Mouse (Mus musculus) kidney, adult 9 months (tissue): ENCODE results near the gene Timm22.

ENCODE experiments used
- DNase-seq: peaks from one replicate; pipeline ENCODE4 v3.0.0; 2022

The Timm22 gene

GRCm38 (mm10) chr11:76392532-76392931 lies 14.2 kb upstream of the Timm22 start:
- DNase-seq: no peak

- no peak for DNase-seq
These were observed 13.8 kb upstream of the Timm22 start for GRCm38 (mm10) chr11:76392996-76393395.

- DNase-seq: peak; percentile 24
These were observed 9.0 kb upstream of the Timm22 start for GRCm38 (mm10) chr11:76397650-76398311.

- no peak for DNase-seq
These were observed 8.4 kb upstream of the Timm22 start for GRCm38 (mm10) chr11:76398312-76398797.

- peak; percentile 93 for DNase-seq
These were observed 7.8 kb upstream of the Timm22 start, which contains the start of gene Nxn for GRCm38 (mm10) chr11:76398798-76399586. TSS of gene Nxn (minus strand) at chr11:76399140.

- peak; percentile 77 for DNase-seq
These were observed 7.0 kb upstream of the Timm22 start for GRCm38 (mm10) chr11:76399587-76400330.

- DNase-seq: no peak
These were observed 5.4 kb upstream of the Timm22 start for GRCm38 (mm10) chr11:76401398-76401797.

GRCm38 (mm10) chr11:76405113-76405512 lies 1.6 kb upstream of the Timm22 start:
- DNase-seq: no peak

GRCm38 (mm10) chr11:76405626-76406264 lies 1.0 kb upstream of the Timm22 start:
- DNase-seq: no peak

GRCm38 (mm10) chr11:76410826-76411225 lies 4.1 kb downstream of the Timm22 start:
- peak; percentile 42 for DNase-seq

GRCm38 (mm10) chr11:76413202-76413601 lies 6.5 kb downstream of the Timm22 start:
- DNase-seq: no peak

GRCm38 (mm10) chr11:76415001-76415400 lies 8.2 kb downstream of the Timm22 start:
- DNase-seq: no peak

- DNase-seq: no peak
These were observed 9.2 kb downstream of the Timm22 start for GRCm38 (mm10) chr11:76415985-76416384.

GRCm38 (mm10) chr11:76418423-76418822 lies 11.7 kb downstream of the Timm22 start:
- DNase-seq: no peak

- DNase-seq: no peak
These were observed 12.4 kb downstream of the Timm22 start for GRCm38 (mm10) chr11:76419179-76419578.

- DNase-seq: peak; percentile 39
These were observed 14.1 kb downstream of the Timm22 start for GRCm38 (mm10) chr11:76420896-76421295.

GRCm38 (mm10) chr11:76425749-76426148 lies 19.0 kb downstream of the Timm22 start:
- no peak for DNase-seq

GRCm38 (mm10) chr11:76427781-76428180 lies 21.0 kb downstream of the Timm22 start:
- DNase-seq: no peak

- no peak for DNase-seq
These were observed 22.3 kb downstream of the Timm22 start for GRCm38 (mm10) chr11:76429046-76429445.

GRCm38 (mm10) chr11:76429556-76429955 lies 22.8 kb downstream of the Timm22 start:
- no peak for DNase-seq

- DNase-seq: no peak
These were observed 23.3 kb downstream of the Timm22 start for GRCm38 (mm10) chr11:76429966-76430631.

GRCm38 (mm10) chr11:76436009-76436408 lies 29.3 kb downstream of the Timm22 start:
- no peak for DNase-seq
